Mouse (Mus musculus) heart, adult 11 months (tissue): ENCODE results near the gene Gm15056.

ENCODE experiments used
- DNase-seq: peaks from one replicate; pipeline ENCODE4 v3.0.0; 2022

Gm15056 gene

DNA sequence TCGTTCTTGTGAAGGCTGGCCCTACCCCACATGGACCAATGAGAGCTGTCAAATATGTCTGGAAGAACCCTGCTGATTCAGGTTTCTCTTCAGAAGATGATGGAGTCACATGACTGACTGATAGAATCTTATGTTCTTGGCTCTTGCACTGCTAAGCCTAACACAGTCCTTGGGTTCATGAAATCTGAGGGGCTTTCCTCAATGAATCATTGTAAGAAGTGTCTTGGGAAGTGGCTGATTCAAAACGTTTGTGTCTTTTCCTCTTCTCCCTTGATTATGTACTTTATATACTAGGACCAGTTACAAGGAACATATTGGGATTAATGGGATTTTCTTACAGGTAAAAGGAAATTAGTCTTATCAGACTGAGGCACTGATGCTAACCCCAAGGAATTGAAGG lies at the start of gene Gm15056:
Gm15056 (minus strand) TSS at position 101 of the 400 bp plus-strand sequence.
- no peak for DNase-seq

DNA sequence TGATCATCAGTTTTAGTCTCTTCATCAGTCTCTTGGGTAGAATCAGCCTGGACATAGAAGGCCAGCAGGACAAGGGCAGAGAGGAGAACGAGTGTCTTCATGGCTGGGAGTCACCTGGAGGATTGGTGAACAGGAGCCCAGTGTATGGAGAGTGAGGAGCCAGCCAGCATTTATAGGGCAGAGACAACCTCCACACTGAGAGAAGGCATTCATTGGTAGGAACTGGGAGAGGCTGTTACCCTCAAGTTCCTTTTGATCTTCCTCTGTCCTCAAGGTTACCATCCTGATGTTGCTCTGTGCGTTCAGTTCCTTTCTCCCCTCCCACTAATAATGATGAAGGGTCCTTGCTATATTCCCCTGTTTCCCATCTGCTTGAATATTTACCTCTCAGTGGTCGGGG lies 42.2 kb upstream of the Gm15056 start, which contains the start of gene AY761185:
AY761185 (minus strand) TSS at position 101 of the 400 bp plus-strand sequence.
- DNase-seq, result no peak

DNA sequence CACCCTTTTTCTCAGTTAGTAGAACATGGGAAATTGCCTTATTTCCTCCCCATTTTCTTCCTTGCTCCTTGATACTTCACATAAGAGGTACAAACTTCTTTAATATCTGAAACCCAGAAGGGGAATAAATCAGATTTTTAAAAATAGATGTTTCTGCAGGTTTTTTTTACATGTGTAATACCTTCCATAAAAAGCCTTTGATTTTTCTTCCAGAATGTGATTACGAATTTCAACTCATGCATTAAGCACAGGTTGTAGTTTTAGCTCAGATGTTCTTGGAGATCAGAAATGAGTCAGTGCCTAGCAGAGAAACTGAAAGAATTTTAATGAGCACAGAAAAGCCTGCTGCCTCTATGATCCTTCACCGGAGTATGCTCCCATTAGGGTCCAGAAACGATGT lies 19.5 kb upstream of the Gm15056 start, which contains the start of gene Gm6040:
Gm6040 (minus strand) TSS at position 101 of the 400 bp plus-strand sequence.
- no peak for DNase-seq

DNA sequence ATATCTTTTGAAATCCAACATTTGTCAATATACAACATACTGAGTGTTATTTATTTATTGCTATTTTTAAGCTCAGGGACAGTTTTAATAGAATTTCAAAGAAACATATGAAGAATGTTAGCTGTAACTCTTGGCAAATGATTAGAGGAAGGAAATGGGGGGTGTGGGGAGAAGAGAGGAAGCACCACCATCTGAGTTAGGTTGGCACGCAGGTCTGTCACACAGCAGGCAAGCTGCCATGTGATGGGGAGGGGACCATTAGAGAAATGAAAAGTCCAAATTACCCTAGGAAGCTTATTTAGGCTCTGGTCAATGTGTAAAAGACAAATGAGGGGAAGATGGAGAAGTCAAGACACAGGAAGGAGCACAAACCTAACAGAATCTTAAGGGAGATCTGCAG lies 9.9 kb upstream of the Gm15056 start:
- DNase-seq, result no peak

DNA sequence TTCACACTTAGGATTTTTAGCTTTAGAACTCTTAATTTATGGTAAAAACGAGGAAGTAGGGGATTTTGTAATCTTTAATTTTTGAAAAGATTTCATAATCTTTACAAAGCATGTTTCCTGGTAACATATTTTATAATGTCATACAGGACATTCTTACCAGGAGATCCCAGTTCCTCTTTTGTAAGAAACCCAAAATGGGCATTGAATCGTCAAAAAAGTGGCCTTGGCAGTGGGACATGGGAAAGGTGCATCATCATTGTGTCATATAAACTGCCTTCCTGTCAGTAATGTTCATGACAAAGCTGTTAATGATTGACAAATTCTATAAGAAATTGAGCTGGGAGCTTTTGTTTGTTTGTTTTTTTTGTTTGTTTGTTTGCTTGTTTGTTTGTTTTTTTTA lies 5.8 kb upstream of the Gm15056 start:
- no peak for DNase-seq

DNA sequence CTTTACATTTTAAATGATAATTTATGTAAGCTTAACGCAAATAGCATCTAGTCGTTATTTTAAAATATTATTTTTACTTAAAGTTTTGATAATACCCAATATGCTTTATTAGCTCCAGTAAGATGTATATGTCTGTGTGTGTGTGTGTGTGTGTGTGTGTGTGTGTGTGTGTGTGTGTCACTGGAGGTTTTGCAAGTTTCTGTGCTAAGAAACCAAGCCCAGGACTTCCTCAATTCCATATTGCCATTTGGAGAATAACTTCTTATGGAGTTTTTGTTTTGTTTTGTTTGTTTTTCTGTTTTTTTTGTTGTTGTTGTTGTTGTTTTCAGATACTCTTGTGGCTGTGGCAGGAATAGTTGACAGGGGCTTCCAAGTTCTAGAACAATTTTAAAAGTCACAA lies 4.7 kb upstream of the Gm15056 start:
- no peak for DNase-seq

DNA sequence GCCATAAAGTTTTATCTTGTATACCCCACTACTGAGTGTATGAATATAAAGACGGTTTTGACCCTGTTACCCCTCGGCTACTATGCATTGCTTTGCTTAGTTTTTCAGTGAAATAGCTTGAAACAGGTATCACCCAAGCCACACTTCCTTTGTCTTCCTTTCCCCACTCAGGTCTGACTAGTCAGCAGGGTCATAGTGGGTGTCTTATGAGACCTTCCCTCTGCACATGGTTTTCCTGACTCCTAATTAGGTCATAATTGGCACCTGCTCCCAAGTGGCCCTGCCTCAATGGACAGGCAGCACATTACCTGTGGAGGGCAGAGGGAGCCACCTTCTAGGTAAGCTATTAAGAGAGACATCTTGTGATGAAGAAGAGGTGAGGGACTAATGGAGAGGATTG lies 10.1 kb downstream of the Gm15056 start, which contains the start of gene Defb33:
Defb33 (plus strand) TSS at position 301 of the 400 bp plus-strand sequence.
- no peak for DNase-seq

GRCm38 (mm10) chr8:20874608-20875007 lies 27.8 kb downstream of the Gm15056 start:
- no peak for DNase-seq
